Mouse (Mus musculus): ENCODE measurements around the gene Actrt1. TPM values are rescaled to one million over a fixed set of nuclear protein-coding genes. Genes with fewer than 3 reads are reported as not detected.

The Actrt1 gene
- polyA plus RNA-seq (2012; rRNA removed): not detected in 2 replicates

GRCm38 (mm10) chrX:46328707-46329106 lies at the start of gene Actrt1:
Gene Actrt1, plus strand, starts transcription at chrX:46329007.

All from central nervous system, embryonic 11.5 days (tissue).